Mouse (Mus musculus) kidney, embryonic 15.5 days (tissue): ENCODE data around the gene Gm27021. TPM values are rescaled to one million over a fixed set of nuclear protein-coding genes. Genes with fewer than 3 reads are reported as not detected.

Experiments
- ATAC-seq: fragments of 200-750 bp; cut with Nextera tagmentation; replicated peaks from 2 replicates; pipeline ENCODE4 v1.8.0; 2017; ENCODE audit warnings: moderate TSS enrichment; ENCODE audit not compliant: low FRiP score
- H3K27ac ChIP-seq: fragments of 300-500 bp; sonication (generic); 2 replicates; pipeline ENCODE4 v1.5.1; 2015; ENCODE audit warnings: mild to moderate bottlenecking, inconsistent platforms
- H3K27me3 ChIP-seq: fragments of 300-500 bp; sonication (generic); 2 replicates; pipeline ENCODE4 v1.6.1; 2015; ENCODE audit warnings: inconsistent platforms
- H3K36me3 ChIP-seq: fragments of 300-500 bp; sonication (generic); 2 replicates; pipeline ENCODE4 v1.6.1; 2015; ENCODE audit warnings: inconsistent platforms
- H3K4me1 ChIP-seq: fragments of 300-500 bp; sonication (generic); 2 replicates; pipeline ENCODE4 v1.6.1; 2015; ENCODE audit warnings: inconsistent platforms
- H3K4me2 ChIP-seq: fragments of 300-500 bp; sonication (generic); 2 replicates; pipeline ENCODE4 v1.6.1; 2015; ENCODE audit warnings: moderate library complexity, mild to moderate bottlenecking, inconsistent platforms
- H3K4me3 ChIP-seq: fragments of 300-500 bp; sonication (generic); replicated peaks from 2 replicates; pipeline ENCODE4 v1.5.1; 2015; ENCODE audit warnings: mild to moderate bottlenecking, inconsistent platforms
- H3K9ac ChIP-seq: fragments of 300-500 bp; sonication (generic); 2 replicates; pipeline ENCODE4 v1.6.1; 2015; ENCODE audit warnings: mild to moderate bottlenecking, inconsistent platforms
- H3K9me3 ChIP-seq: fragments of 300-500 bp; sonication (generic); replicated peaks from 2 replicates; pipeline ENCODE4 v1.6.1; 2016; ENCODE audit warnings: inconsistent platforms
- WGBS: fragments of 180-500 bp; shearing (Covaris S2); methylation state at CpG from one replicate; pipeline ENCODE4 v1.1.7; 2015; ENCODE audit warnings: mixed read lengths; 5-methylcytosine and 5-hydroxymethylcytosine counted together
- polyA plus RNA-seq: library from polyadenylated mRNA; unstranded; fragments of >200 nt; fragmentation: Nextera tagmentation; extraction: Ambion mirVana; gene quantifications from 2 replicates; pipeline ENCODE4 v1.2.1, GENCODE M21; 2015

Gene Gm27021
- polyA plus RNA-seq, 1 experiment from 2014 or later: 2.8 TPM

GRCm38 (mm10) chr8:120616663-120617626, 50.9 kb downstream of the Gm27021 start:
- Histone ChIP-seq H3K9ac (no peak overlapping the region), H3K27me3 (no peaks in the 10 kb centered on the region), H3K4me1 (peaks cover 19% of the 10 kb centered on the region), H3K9me3 (no peaks in the 10 kb centered on the region), H3K4me2 (no peak overlapping the region), H3K4me3 (no peak overlapping the region), H3K36me3 (no peaks in the 10 kb centered on the region), H3K27ac (no peak overlapping the region)
- ATAC-seq: no peak
- 53% methylated on average over 7 of the region's 8 CpGs for WGBS

- Histone ChIP-seq H3K4me3 (no peak overlapping the region), H3K36me3 (no peaks in the 10 kb centered on the region), H3K9ac (no peak overlapping the region), H3K27me3 (no peaks in the 10 kb centered on the region), H3K27ac (no peak overlapping the region), H3K9me3 (no peaks in the 10 kb centered on the region), H3K4me2 (no peak overlapping the region), H3K4me1 (peaks cover 15% of the 10 kb centered on the region)
- WGBS: 86% methylated on average over 3 of the region's 3 CpGs
- no peak for ATAC-seq
Measured at GRCm38 (mm10) chr8:120614491-120614890, 53.4 kb downstream of the Gm27021 start.

GRCm38 (mm10) chr8:120610824-120611223, 57.1 kb downstream of the Gm27021 start:
- Histone ChIP-seq H3K4me1 (0 out of 2 replicates have a peak, but pooled peaks cover 8% of the 10 kb centered on the region), H3K9ac (no peak overlapping the region), H3K27ac (no peak overlapping the region), H3K36me3 (no peaks in the 10 kb centered on the region), H3K27me3 (no peaks in the 10 kb centered on the region), H3K4me3 (no peak overlapping the region), H3K9me3 (no peaks in the 10 kb centered on the region), H3K4me2 (no peak overlapping the region)
- 84% methylated on average over 6 of the region's 6 CpGs for WGBS
- ATAC-seq: no peak

GRCm38 (mm10) chr8:120607885-120608284, 60.0 kb downstream of the Gm27021 start:
- H3K4me2 ChIP-seq: no peak overlapping the region
- H3K4me3 ChIP-seq: no peak overlapping the region
- no peaks in the 10 kb centered on the region for H3K9me3 ChIP-seq
- no peaks in the 10 kb centered on the region for H3K36me3 ChIP-seq
- H3K9ac ChIP-seq: no peak overlapping the region
- no peaks in the 10 kb centered on the region for H3K27me3 ChIP-seq
- no peak for ATAC-seq
- H3K27ac ChIP-seq: no peak overlapping the region
- 13% methylated on average over 7 of the region's 7 CpGs for WGBS
- peaks cover 10% of the 10 kb centered on the region for H3K4me1 ChIP-seq

GRCm38 (mm10) chr8:120607460-120607859, 60.4 kb downstream of the Gm27021 start:
- Histone ChIP-seq H3K9ac (no peak overlapping the region), H3K9me3 (no peaks in the 10 kb centered on the region), H3K4me1 (peaks cover 15% of the 10 kb centered on the region), H3K27ac (no peak overlapping the region), H3K4me2 (no peak overlapping the region), H3K36me3 (no peaks in the 10 kb centered on the region), H3K4me3 (no peak overlapping the region), H3K27me3 (no peaks in the 10 kb centered on the region)
- ATAC-seq: peak; percentile 33; the same call in 1 of the 2 replicates
- WGBS: 87% methylated on average over 9 of the region's 9 CpGs

GRCm38 (mm10) chr8:120602672-120603071, 65.2 kb downstream of the Gm27021 start:
- peak; percentile 66 for ATAC-seq
- 35% methylated on average over 6 of the region's 6 CpGs for WGBS
- no peak overlapping the region for H3K4me3 ChIP-seq

GRCm38 (mm10) chr8:120599504-120599903, 68.4 kb downstream of the Gm27021 start:
- Histone ChIP-seq H3K4me3 (no peak overlapping the region), H3K4me2 (no peak overlapping the region), H3K36me3 (no peaks in the 10 kb centered on the region), H3K9ac (no peak overlapping the region), H3K9me3 (0 out of 2 replicates have a peak, but pooled peaks cover 3% of the 10 kb centered on the region), H3K27ac (no peak overlapping the region), H3K27me3 (no peaks in the 10 kb centered on the region), H3K4me1 (peaks cover 20% of the 10 kb centered on the region)
- 61% methylated on average over 7 of the region's 7 CpGs for WGBS
- ATAC-seq: no peak

More at GRCm38 (mm10) chr8:120602672-120603071, 65.2 kb downstream of the Gm27021 start:
- Histone ChIP-seq H3K27ac (peak overlapping the region; percentile 18; the same call in 1 of the 2 replicates), H3K9ac (no peak overlapping the region), H3K4me1 (peaks cover 27% of the 10 kb centered on the region), H3K27me3 (no peaks in the 10 kb centered on the region), H3K9me3 (0 out of 2 replicates have a peak, but pooled peaks cover 3% of the 10 kb centered on the region), H3K36me3 (no peaks in the 10 kb centered on the region), H3K4me2 (no peak overlapping the region)

GRCm38 (mm10) chr8:120598579-120598978, 69.3 kb downstream of the Gm27021 start:
- Histone ChIP-seq H3K36me3 (no peaks in the 10 kb centered on the region), H3K4me1 (peaks cover 20% of the 10 kb centered on the region), H3K27me3 (no peaks in the 10 kb centered on the region), H3K4me2 (peak overlapping the region; percentile 49), H3K27ac (no peak overlapping the region), H3K9me3 (0 out of 2 replicates have a peak, but pooled peaks cover 3% of the 10 kb centered on the region), H3K9ac (peak overlapping the region; percentile 18; the same call in 1 of the 2 replicates), H3K4me3 (peak overlapping the region; percentile 14)
- ATAC-seq: 0 out of 2 replicates have a peak, but pooled peaks have one; percentile 31
- WGBS: 25% methylated on average over 24 of the region's 24 CpGs

GRCm38 (mm10) chr8:120595963-120596362, 71.9 kb downstream of the Gm27021 start:
- Histone ChIP-seq H3K27me3 (no peaks in the 10 kb centered on the region), H3K4me3 (no peak overlapping the region), H3K27ac (no peak overlapping the region), H3K9ac (no peak overlapping the region), H3K36me3 (no peaks in the 10 kb centered on the region), H3K4me2 (no peak overlapping the region), H3K4me1 (peaks cover 9% of the 10 kb centered on the region), H3K9me3 (no peaks in the 10 kb centered on the region)
- 10% methylated on average over 5 of the region's 5 CpGs for WGBS
- ATAC-seq: no peak

- 94% methylated on average over 5 of the region's 5 CpGs for WGBS
- Histone ChIP-seq H3K9me3 (no peaks in the 10 kb centered on the region), H3K27ac (no peak overlapping the region), H3K9ac (no peak overlapping the region), H3K4me1 (peaks cover 16% of the 10 kb centered on the region), H3K4me3 (no peak overlapping the region), H3K27me3 (no peaks in the 10 kb centered on the region), H3K36me3 (no peaks in the 10 kb centered on the region), H3K4me2 (no peak overlapping the region)
- ATAC-seq: no peak
Measured at GRCm38 (mm10) chr8:120594571-120594970, 73.3 kb downstream of the Gm27021 start.

- Histone ChIP-seq H3K9me3 (no peaks in the 10 kb centered on the region), H3K27me3 (no peaks in the 10 kb centered on the region), H3K36me3 (no peaks in the 10 kb centered on the region), H3K4me2 (no peak overlapping the region), H3K4me3 (no peak overlapping the region), H3K4me1 (peaks cover 28% of the 10 kb centered on the region), H3K9ac (no peak overlapping the region), H3K27ac (no peak overlapping the region)
- WGBS: 67% methylated on average over 10 of the region's 10 CpGs
- no peak for ATAC-seq
Measured at GRCm38 (mm10) chr8:120591587-120592292, 76.1 kb downstream of the Gm27021 start.

GRCm38 (mm10) chr8:120589921-120590320, 78.0 kb downstream of the Gm27021 start:
- Histone ChIP-seq H3K4me2 (peak overlapping the region; percentile 65), H3K27me3 (no peaks in the 10 kb centered on the region), H3K4me1 (peaks cover 31% of the 10 kb centered on the region), H3K36me3 (peaks cover 10% of the 10 kb centered on the region; the same call in 1 of the 2 replicates), H3K27ac (peak overlapping the region; percentile 76), H3K9me3 (no peaks in the 10 kb centered on the region), H3K4me3 (peak overlapping the region; percentile 48), H3K9ac (peak overlapping the region; percentile 37)
- 50% methylated on average over 2 of the region's 2 CpGs for WGBS
- ATAC-seq: no peak
